Mouse (Mus musculus) stomach, postnatal 0 days (tissue): Measurements from ENCODE around the gene Cdon. TPM values are rescaled to one million over a fixed set of nuclear protein-coding genes. Genes with fewer than 3 reads are reported as not detected.
A peak's percentile ranks its signal among the peaks of the same experiment; 100 is the strongest.

ENCODE experiments used
- ATAC-seq: fragments of 200-750 bp; cut with Nextera tagmentation; 2 replicates; pipeline ENCODE4 v1.8.0; 2017; ENCODE audit not compliant: low FRiP score, low TSS enrichment
- DNase-seq: peaks from one replicate; pipeline ENCODE4 v3.0.0-alpha.2; 2016; ENCODE audit warnings: low spot score
- H3K27ac ChIP-seq: fragments of 300-500 bp; sonication (generic); replicated peaks from 2 replicates; pipeline ENCODE4 v1.5.1; 2014; ENCODE audit warnings: mild to moderate bottlenecking, control low read depth
- H3K27me3 ChIP-seq: fragments of 300-500 bp; sonication (generic); 2 replicates; pipeline ENCODE4 v1.6.1; 2014; ENCODE audit warnings: low read length; ENCODE audit not compliant: control insufficient read depth, insufficient read depth
- H3K36me3 ChIP-seq: fragments of 300-500 bp; sonication (generic); 2 replicates; pipeline ENCODE4 v1.6.1; 2014; ENCODE audit warnings: low read length, mixed read lengths; ENCODE audit not compliant: control insufficient read depth, insufficient read depth
- H3K4me1 ChIP-seq: fragments of 300-500 bp; sonication (generic); replicated peaks from 2 replicates; pipeline ENCODE4 v1.6.1; 2014; ENCODE audit warnings: antibody characterized with exemption; ENCODE audit not compliant: control insufficient read depth, insufficient read depth
- H3K4me2 ChIP-seq: fragments of 300-500 bp; sonication (generic); replicated peaks from 2 replicates; pipeline ENCODE4 v1.6.1; 2014; ENCODE audit warnings: low read depth, mild to moderate bottlenecking, control low read depth, moderate library complexity
- H3K4me3 ChIP-seq: fragments of 300-500 bp; sonication (generic); 2 replicates; pipeline ENCODE4 v1.5.1; 2014; ENCODE audit warnings: low read depth, low read length, control low read depth
- H3K9ac ChIP-seq: fragments of 300-500 bp; sonication (generic); 2 replicates; pipeline ENCODE4 v1.6.1; 2014; ENCODE audit warnings: mild to moderate bottlenecking, low read length, control low read depth, mixed read lengths
- H3K9me3 ChIP-seq: fragments of 300-500 bp; sonication (generic); 2 replicates; pipeline ENCODE4 v1.6.1; 2016; ENCODE audit warnings: low read length; ENCODE audit not compliant: control insufficient read depth
- CTCF ChIP-seq: IDR thresholded peaks from 2 replicates; pipeline ENCODE4 v1.5.1; 2016; ENCODE audit warnings: antibody characterized with exemption, low read depth, mild to moderate bottlenecking, moderate library complexity
- EP300 ChIP-seq: optimal IDR thresholded peaks from 2 replicates; pipeline ENCODE3; 2016; ENCODE audit warnings: antibody characterized with exemption
- WGBS: fragments of 180-500 bp; shearing (Covaris S2); extraction: QIAGEN DNeasy Blood & Tissue Kit; methylation state at CpG from one replicate; pipeline ENCODE4 v1.1.7; 2014; 5-methylcytosine and 5-hydroxymethylcytosine counted together
- polyA plus RNA-seq: library from polyadenylated mRNA; unstranded; fragments of >200 nt; fragmentation: Nextera tagmentation; extraction: Ambion mirVana; gene quantifications from 2 replicates; pipeline ENCODE4 v1.2.1, GENCODE M21; 2015

Cdon gene
- polyA plus RNA-seq, 1 experiment from 2014 or later, result 2.7 TPM

DNA sequence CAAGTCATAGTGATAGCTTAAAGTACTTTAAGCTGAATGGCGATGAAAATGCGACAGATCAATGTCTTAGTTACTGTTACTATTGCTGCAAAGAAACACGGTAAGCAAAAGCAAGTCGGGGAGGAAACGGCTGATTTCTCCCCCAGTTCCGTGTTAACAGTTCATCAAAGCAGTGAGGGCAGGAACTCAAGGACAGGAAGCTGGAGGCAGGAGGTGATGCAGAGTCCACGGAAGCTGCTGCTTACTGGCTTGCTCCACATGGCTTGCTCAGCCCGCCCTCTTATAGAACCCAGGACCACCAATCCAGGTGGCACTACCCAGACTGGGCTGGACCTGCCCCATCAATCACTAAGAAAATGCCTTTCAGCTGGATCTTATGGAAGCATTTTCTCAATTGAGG lies 38.7 kb downstream of the Cdon start:
- no peak for ATAC-seq
- Histone ChIP-seq H3K9me3 (no peaks in the 10 kb centered on the region), H3K27ac (no peak overlapping the region), H3K36me3 (peaks cover 11% of the 10 kb centered on the region), H3K4me1 (no peaks in the 10 kb centered on the region), H3K4me3 (no peak overlapping the region), H3K9ac (no peak overlapping the region), H3K27me3 (no peaks in the 10 kb centered on the region), H3K4me2 (no peak overlapping the region)
- no peak for TF ChIP-seq EP300
- TF ChIP-seq CTCF, result no peak
- 80% methylated on average over 8 of the region's 8 CpGs for WGBS
- no peak for DNase-seq

DNA sequence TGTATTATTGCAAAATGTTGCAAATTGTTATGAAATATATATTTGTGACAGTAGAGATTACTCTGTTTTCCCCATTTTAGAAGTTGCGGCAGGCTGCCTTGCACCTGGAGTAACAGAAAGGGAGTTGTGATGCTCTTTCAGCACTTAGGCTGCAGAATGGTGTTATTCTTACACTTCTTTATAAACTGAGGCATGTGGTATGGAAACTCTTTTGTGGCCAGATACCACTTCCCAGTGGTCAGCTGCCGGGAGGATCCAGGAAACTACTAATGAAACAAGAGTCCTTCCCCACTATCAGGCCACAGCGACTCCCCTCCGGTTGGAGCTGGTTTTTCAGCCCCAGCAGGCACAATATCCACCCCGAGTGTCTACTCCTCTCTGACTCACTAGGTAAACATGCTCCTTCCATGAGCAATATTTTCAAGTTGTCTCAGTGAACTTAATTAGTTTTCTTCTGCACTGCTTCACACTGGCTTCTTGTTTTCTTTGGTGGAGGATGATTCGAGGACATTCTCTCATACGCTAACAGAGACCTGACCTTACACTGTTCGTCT lies 46.4 kb downstream of the Cdon start:
- 42% methylated on average over 8 of the region's 8 CpGs for WGBS
- DNase-seq (peak; percentile 76), ATAC-seq (peak; percentile 98)
- Histone ChIP-seq H3K4me3 (no peak overlapping the region), H3K9me3 (no peaks in the 10 kb centered on the region), H3K4me1 (no peaks in the 10 kb centered on the region), H3K9ac (no peak overlapping the region), H3K36me3 (no peaks in the 10 kb centered on the region), H3K27me3 (no peaks in the 10 kb centered on the region), H3K27ac (0 out of 2 replicates have a peak overlapping the region, but pooled peaks have one; percentile 18), H3K4me2 (no peak overlapping the region)
- TF ChIP-seq CTCF, result peak; percentile 24; the same call in 1 of the 2 replicates
- TF ChIP-seq EP300, result no peak

DNA sequence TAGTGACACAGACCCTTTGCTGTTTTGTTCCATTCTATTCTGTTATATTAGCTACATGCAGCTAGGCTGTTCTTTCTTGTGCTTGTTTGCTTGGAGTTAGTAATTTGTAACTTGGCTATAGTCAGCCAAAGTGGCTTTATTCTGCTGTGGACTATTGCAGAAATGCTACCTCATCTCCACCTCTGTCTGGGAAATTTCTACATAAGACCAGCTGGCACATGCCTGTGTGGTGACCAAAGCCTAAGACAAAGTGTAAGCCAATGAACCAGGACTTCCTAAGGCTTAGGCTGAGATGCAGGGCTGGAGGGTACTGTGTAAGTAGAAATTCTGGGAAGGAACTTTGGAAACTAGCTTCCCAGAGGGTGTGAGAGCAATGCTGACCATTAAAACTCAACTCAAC lies 48.0 kb downstream of the Cdon start:
- no peak overlapping the region for H3K27ac ChIP-seq
- DNase-seq (no peak), ATAC-seq (no peak)
- no peak for TF ChIP-seq CTCF
- TF ChIP-seq EP300, result no peak
- no peak overlapping the region for H3K4me2 ChIP-seq
- no peak overlapping the region for H3K4me3 ChIP-seq
- H3K36me3 ChIP-seq, result no peaks in the 10 kb centered on the region
- H3K9ac ChIP-seq, result no peak overlapping the region
- no peaks in the 10 kb centered on the region for H3K27me3 ChIP-seq
- H3K9me3 ChIP-seq, result no peaks in the 10 kb centered on the region
- H3K4me1 ChIP-seq, result no peaks in the 10 kb centered on the region

DNA sequence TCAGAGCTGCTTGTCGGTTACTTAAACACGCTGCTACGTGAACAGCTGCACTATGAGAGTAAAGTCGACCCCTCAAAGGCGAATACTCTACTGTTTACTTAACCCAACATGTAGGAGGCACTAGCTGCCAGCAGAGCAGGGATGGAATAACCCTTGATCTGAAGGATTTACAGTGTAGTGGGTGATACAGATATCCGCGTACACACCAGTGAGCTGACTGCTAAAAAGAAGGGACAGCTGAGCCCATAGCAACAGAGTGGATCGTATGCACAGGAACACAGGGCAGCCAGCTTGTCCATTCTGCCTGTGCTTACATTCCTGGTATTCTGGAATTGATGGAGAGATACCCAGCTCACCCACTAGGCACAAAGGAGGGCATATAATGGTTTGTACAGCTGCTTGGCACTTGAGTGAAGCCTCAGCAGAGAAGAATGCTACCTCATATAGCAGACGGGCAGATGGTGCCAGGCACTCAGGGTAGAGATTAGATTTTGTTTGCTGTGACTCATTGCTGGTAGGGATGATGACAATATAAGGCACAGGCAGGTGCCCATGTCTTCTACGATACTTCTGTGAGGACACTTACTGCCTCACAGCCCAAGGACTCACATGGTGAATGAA lies 53.3 kb downstream of the Cdon start:
- peak; percentile 45; the same call in 1 of the 2 replicates for ATAC-seq
- Histone ChIP-seq H3K27ac (no peak overlapping the region), H3K4me3 (no peak overlapping the region), H3K9me3 (no peaks in the 10 kb centered on the region), H3K36me3 (no peaks in the 10 kb centered on the region), H3K4me2 (no peak overlapping the region), H3K27me3 (no peaks in the 10 kb centered on the region), H3K4me1 (no peaks in the 10 kb centered on the region), H3K9ac (no peak overlapping the region)
- TF ChIP-seq CTCF (no peak), EP300 (no peak)
- 50% methylated on average over 10 of the region's 10 CpGs for WGBS
- no peak for DNase-seq

DNA sequence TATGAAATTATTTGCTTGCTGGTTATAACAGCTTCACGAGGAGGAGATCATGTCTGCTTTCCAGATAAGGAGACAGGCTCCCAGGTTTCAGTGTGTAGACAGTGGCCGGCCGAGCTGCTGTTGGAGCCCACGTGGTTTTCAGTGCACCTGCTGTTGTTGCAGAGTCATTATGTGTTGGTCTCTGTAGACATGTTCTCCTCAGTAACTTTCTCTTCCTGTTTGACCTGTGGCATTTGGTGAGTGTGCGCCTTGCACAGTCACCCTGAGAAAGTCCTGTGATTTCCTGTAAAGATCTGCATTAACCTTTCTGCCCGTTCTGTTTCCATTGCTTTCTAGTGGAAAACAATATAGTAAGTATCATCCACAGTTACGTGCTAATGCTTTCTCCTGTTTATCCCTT lies 54.5 kb downstream of the Cdon start:
- Histone ChIP-seq H3K27ac (no peak overlapping the region), H3K4me1 (no peaks in the 10 kb centered on the region), H3K4me3 (no peak overlapping the region), H3K36me3 (no peaks in the 10 kb centered on the region), H3K4me2 (no peak overlapping the region), H3K27me3 (no peaks in the 10 kb centered on the region), H3K9me3 (no peaks in the 10 kb centered on the region), H3K9ac (no peak overlapping the region)
- DNase-seq, result no peak
- ATAC-seq, result no peak
- WGBS, result 86% methylated on average over 7 of the region's 7 CpGs
- no peak for TF ChIP-seq CTCF
- TF ChIP-seq EP300, result no peak

DNA sequence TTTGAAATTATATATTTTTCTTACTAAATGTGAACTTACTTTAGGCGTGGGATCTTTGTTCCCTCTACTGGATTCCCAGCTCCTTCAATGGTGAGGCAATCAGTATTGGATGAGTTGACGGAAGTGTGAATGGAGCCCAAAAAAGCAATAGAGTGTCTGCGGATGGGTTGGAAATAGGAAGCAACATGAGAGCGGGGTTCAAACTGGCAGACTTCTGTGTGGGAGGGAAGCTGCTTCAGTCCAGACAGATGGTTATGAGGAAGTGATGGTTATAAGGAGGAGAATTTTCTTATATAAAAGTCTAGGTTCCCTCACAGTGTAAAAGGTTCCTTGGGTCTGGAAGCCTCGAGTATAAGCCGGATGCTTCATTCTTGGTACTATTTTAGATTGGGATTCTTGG lies 58.5 kb downstream of the Cdon start:
- no peaks in the 10 kb centered on the region for H3K9me3 ChIP-seq
- no peak overlapping the region for H3K4me2 ChIP-seq
- H3K9ac ChIP-seq, result no peak overlapping the region
- no peak overlapping the region for H3K27ac ChIP-seq
- ATAC-seq, result no peak
- H3K27me3 ChIP-seq, result no peaks in the 10 kb centered on the region
- no peak overlapping the region for H3K4me3 ChIP-seq
- TF ChIP-seq EP300 (no peak), CTCF (no peak)
- no peaks in the 10 kb centered on the region for H3K4me1 ChIP-seq
- peaks cover 4% of the 10 kb centered on the region; the same call in 1 of the 2 replicates for H3K36me3 ChIP-seq
- WGBS, result 91% methylated on average over 6 of the region's 6 CpGs
- DNase-seq, result no peak
